7 mouse cellular contexts compared by ENCODE assay signal in genomic region chr3:158278631-158279030, GRCm38 (mm10).
"Had no signal": no experiment of that assay in that cellular context is flagged by ENCODE, and none has a peak within 500 bp of the region (broad histone marks: within the 10 kb centered on the region; RNA-seq: fewer than 3 reads in every experiment).

No protein-coding gene starts in this region.

- DNase-seq: kidney, adult 8-10 months; kidney, postnatal 25 days; lung, embryonic 14.5 days; lung, postnatal 10 days; lung, postnatal 4 days; midbrain, embryonic 14.5 days; thymus, postnatal 4 days had no signal
